Mouse (Mus musculus): ENCODE measurements at regions not wholly inside any gene's neighbourhood (a gene's known extent, or its start where the extent isn't known, plus 50 kb on each side); places are given as distances from the start of the nearest gene placed in this dataset.
A peak's percentile ranks its signal among the peaks of the same experiment; 100 is the strongest.

DNA sequence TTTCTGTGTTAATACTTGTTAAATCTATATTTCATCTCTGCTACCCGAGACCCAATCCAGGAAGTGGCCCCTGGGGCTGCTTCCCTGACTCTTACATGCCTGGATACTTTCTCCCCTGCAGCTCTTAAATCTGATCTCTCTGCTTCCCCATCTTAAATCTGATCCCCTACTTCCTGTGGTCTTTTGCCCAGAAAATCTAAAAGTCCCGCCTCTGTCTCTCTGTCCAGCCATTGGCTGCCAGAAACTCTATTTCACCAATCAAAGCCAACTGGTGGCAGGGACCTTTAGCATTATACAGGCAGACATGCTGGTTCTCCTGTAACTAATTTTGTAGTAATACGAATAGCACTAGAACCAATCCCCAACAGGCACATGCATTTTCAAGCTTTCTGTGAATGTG, 59.0 kb upstream of the Ccdc91 start:
- Histone ChIP-seq H3K9me3 (ENCODE audit: control insufficient read depth, low read depth, low read length) (no peaks in the 10 kb centered on the region), H3K4me2 (replicated peaks; ENCODE audit: low read depth, low read length) (no peak overlapping the region), H3K27ac (ENCODE audit: low read length) (no peak overlapping the region), H3K9ac (replicated peaks; ENCODE audit: low read depth, low read length) (no peak overlapping the region), H3K36me3 (ENCODE audit: control insufficient read depth, insufficient read depth, low read length) (no peaks in the 10 kb centered on the region), H3K27me3 (ENCODE audit: control insufficient read depth, insufficient read depth, low read length) (no peaks in the 10 kb centered on the region), H3K4me1 (ENCODE audit: control insufficient read depth, insufficient read depth, low read length) (no peaks in the 10 kb centered on the region), H3K4me3 (ENCODE audit: low read depth, low read length) (no peak overlapping the region)
- ATAC-seq (ENCODE audit: insufficient number of reproducible peaks, insufficient read depth, low FRiP score, low read depth): no peak; the same call in 1 of the 2 replicates
- WGBS: 41% methylated on average over 3 of the region's 3 CpGs

DNA sequence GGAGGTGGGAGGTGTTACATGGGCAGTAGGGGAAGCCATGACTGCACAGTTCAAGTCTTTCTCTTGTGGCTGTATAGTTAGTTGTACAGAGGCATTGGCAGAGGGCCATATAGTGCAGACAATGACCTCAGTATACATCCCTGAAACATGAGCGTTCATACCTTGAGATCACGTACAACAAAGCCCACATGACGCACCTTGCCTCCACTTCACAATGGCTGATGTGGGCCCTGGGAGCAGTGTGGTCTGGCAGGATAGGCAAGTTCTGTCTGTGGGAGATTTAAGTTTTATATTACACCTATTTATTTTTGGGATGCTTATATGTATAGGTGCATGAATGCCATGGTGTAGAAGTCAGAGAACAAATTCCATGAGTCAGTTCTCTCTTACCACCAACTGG, 61.9 kb upstream of the Ccdc91 start:
- WGBS: 90% methylated on average over 3 of the region's 3 CpGs
- Histone ChIP-seq H3K36me3 (ENCODE audit: control insufficient read depth, insufficient read depth, low read length) (no peaks in the 10 kb centered on the region), H3K4me3 (ENCODE audit: low read depth, low read length) (no peak overlapping the region), H3K9ac (replicated peaks; ENCODE audit: low read depth, low read length) (no peak overlapping the region), H3K9me3 (ENCODE audit: control insufficient read depth, low read depth, low read length) (no peaks in the 10 kb centered on the region), H3K27me3 (ENCODE audit: control insufficient read depth, insufficient read depth, low read length) (no peaks in the 10 kb centered on the region), H3K27ac (ENCODE audit: low read length) (no peak overlapping the region), H3K4me1 (ENCODE audit: control insufficient read depth, insufficient read depth, low read length) (no peaks in the 10 kb centered on the region), H3K4me2 (replicated peaks; ENCODE audit: low read depth, low read length) (no peak overlapping the region)
- no peak for ATAC-seq (ENCODE audit: insufficient number of reproducible peaks, insufficient read depth, low FRiP score, low read depth)

DNA sequence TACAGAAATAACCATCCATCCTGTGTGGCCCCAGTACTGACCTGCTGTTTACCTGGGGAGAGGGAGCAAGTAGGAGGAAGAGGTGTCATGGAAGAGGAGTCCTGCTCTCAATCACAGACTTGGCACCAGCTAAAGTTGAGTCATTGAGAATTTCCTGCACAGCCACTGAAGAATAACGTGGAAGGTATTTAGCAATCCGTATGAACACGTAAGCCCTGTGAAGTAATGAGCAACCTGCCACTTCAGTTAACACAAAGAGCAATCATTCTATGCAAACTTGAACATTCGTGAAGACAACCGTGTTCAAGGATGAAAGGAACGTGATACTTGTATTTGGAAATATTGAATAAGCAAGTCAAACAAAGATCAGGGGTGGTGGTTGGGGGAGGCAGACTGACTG, 77.6 kb upstream of the Ccdc91 start:
- H3K4me1 ChIP-seq (ENCODE audit: control insufficient read depth, insufficient read depth, low read length): no peaks in the 10 kb centered on the region
- H3K36me3 ChIP-seq (ENCODE audit: control insufficient read depth, insufficient read depth, low read length): no peaks in the 10 kb centered on the region
- WGBS: 64% methylated on average over 6 of the region's 6 CpGs
- no peak overlapping the region for H3K4me2 ChIP-seq (replicated peaks; ENCODE audit: low read depth, low read length)
- no peak for ATAC-seq (ENCODE audit: insufficient number of reproducible peaks, insufficient read depth, low FRiP score, low read depth)
- H3K4me3 ChIP-seq (ENCODE audit: low read depth, low read length): no peak overlapping the region
- no peaks in the 10 kb centered on the region for H3K27me3 ChIP-seq (ENCODE audit: control insufficient read depth, insufficient read depth, low read length)
- no peaks in the 10 kb centered on the region for H3K9me3 ChIP-seq (ENCODE audit: control insufficient read depth, low read depth, low read length)
- no peak overlapping the region for H3K9ac ChIP-seq (replicated peaks; ENCODE audit: low read depth, low read length)
- H3K27ac ChIP-seq (ENCODE audit: low read length): no peak overlapping the region

DNA sequence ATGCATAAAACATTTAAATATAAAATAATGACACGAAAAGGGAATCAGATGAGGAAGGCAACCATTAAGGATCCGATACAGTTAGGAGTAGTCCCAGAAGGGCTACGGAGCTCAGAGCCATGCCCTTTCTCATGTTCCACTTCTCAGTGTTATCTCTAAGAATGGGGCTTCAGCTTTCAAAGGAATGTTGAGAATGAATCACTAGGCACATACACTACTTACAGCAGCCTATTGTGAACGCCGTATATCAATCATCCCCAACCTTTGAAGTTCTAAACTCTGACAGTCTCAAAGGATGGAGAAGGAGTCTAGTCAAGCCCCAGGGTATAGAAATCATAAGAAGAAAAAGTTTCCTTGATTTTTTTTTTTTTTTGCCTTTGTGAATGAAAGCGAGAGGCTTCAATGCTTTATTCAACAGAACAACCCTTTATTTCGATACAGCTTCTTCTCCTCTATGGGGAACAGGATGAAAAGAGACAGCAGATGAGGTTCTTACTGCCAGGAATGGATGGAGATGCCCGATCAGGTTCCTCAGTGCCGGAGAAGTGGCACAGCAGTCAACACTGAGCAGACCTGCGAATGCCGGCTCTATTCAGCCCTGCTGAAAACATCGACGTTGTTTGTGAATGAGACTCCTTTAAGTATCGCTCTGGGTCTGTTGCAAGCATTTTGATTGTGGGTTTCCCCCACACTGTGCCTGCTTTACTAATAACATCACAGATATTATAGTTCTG, 84.0 kb upstream of the Ccdc91 start:
- no peak overlapping the region for H3K4me2 ChIP-seq (replicated peaks; ENCODE audit: low read depth, low read length)
- H3K27me3 ChIP-seq (ENCODE audit: control insufficient read depth, insufficient read depth, low read length): no peaks in the 10 kb centered on the region
- peaks cover 14% of the 10 kb centered on the region for H3K4me1 ChIP-seq (ENCODE audit: control insufficient read depth, insufficient read depth, low read length)
- 54% methylated on average over 14 of the region's 14 CpGs for WGBS
- peak; percentile 42; the same call in 1 of the 2 replicates for ATAC-seq (ENCODE audit: insufficient number of reproducible peaks, insufficient read depth, low FRiP score, low read depth)
- no peak overlapping the region for H3K9ac ChIP-seq (replicated peaks; ENCODE audit: low read depth, low read length)
- H3K36me3 ChIP-seq (ENCODE audit: control insufficient read depth, insufficient read depth, low read length): no peaks in the 10 kb centered on the region
- no peaks in the 10 kb centered on the region for H3K9me3 ChIP-seq (ENCODE audit: control insufficient read depth, low read depth, low read length)
- no peak overlapping the region for H3K4me3 ChIP-seq (ENCODE audit: low read depth, low read length)
- H3K27ac ChIP-seq (ENCODE audit: low read length): no peak overlapping the region

DNA sequence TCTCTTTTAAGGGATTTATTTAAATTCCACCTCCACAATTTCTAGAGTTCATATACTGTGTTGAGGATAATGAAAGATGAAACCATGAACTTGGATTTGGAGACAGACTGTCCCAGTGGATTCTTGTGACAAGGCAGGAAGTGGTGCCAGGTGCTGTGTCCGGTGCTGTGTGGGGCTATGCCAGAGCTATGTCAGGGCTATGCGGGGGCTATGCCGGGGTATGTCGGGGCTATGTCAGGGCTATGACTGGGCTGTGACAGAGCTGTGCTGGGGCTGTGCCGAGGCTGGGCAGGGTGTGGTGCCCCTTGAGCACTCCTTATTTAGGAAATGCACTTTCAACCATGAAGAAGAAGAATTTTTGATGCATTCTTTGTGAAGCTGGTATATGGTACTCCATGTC, 85.1 kb upstream of the Ccdc91 start:
- no peaks in the 10 kb centered on the region for H3K9me3 ChIP-seq (ENCODE audit: control insufficient read depth, low read depth, low read length)
- no peaks in the 10 kb centered on the region for H3K27me3 ChIP-seq (ENCODE audit: control insufficient read depth, insufficient read depth, low read length)
- WGBS: 76% methylated on average over 5 of the region's 5 CpGs
- no peak overlapping the region for H3K9ac ChIP-seq (replicated peaks; ENCODE audit: low read depth, low read length)
- no peak overlapping the region for H3K4me2 ChIP-seq (replicated peaks; ENCODE audit: low read depth, low read length)
- ATAC-seq (ENCODE audit: insufficient number of reproducible peaks, insufficient read depth, low FRiP score, low read depth): no peak
- H3K36me3 ChIP-seq (ENCODE audit: control insufficient read depth, insufficient read depth, low read length): no peaks in the 10 kb centered on the region
- no peak overlapping the region for H3K4me3 ChIP-seq (ENCODE audit: low read depth, low read length)
- H3K27ac ChIP-seq (ENCODE audit: low read length): no peak overlapping the region
- peaks cover 14% of the 10 kb centered on the region for H3K4me1 ChIP-seq (ENCODE audit: control insufficient read depth, insufficient read depth, low read length)

DNA sequence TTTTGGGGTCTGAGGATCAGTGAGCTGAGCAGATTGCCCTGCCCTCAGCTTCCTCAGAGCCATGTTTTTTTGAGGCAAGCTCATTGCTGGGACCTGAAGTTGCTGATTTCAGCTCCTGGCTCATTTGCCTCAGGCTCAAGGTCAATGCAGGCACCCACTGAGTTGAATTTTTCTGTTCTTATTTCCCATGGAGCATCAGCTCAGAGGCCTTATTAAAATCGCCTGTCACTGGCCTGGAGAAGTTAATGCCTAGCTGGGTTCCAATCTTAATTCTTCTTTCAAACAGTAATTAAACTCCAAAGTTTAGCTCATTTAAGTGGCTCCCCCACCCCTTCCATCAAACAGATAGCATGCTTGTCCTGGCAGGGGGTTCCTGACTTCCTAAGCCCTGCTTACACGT, 86.9 kb upstream of the Ccdc91 start:
- Histone ChIP-seq H3K4me1 (ENCODE audit: control insufficient read depth, insufficient read depth, low read length) (peaks cover 14% of the 10 kb centered on the region), H3K9ac (replicated peaks; ENCODE audit: low read depth, low read length) (no peak overlapping the region), H3K36me3 (ENCODE audit: control insufficient read depth, insufficient read depth, low read length) (no peaks in the 10 kb centered on the region), H3K4me3 (ENCODE audit: low read depth, low read length) (no peak overlapping the region), H3K4me2 (replicated peaks; ENCODE audit: low read depth, low read length) (no peak overlapping the region), H3K27me3 (ENCODE audit: control insufficient read depth, insufficient read depth, low read length) (no peaks in the 10 kb centered on the region), H3K27ac (ENCODE audit: low read length) (no peak overlapping the region), H3K9me3 (ENCODE audit: control insufficient read depth, low read depth, low read length) (no peaks in the 10 kb centered on the region)
- no peak for ATAC-seq (ENCODE audit: insufficient number of reproducible peaks, insufficient read depth, low FRiP score, low read depth)
- 22% methylated on average over 2 of the region's 2 CpGs for WGBS

DNA sequence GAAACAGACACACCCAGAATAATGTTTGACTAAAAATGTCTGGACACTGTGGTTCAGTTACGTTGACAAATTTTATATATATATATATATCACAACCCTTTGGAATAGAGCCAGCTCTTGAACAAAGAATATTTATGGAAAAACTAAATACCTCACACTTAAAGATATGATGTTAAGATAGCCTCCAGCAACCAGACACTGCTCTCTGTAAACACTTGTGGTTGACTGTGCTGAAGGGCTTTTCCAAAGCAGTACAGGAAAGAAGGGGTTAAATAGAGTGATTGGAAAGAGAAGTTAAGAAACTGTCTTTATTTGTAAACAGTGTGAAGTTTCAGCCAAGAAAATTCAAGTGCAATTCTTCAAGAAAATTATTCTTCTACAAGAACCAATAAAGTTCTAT, 90.0 kb upstream of the Ccdc91 start:
- no peaks in the 10 kb centered on the region for H3K36me3 ChIP-seq (ENCODE audit: control insufficient read depth, insufficient read depth, low read length)
- no peak overlapping the region for H3K4me2 ChIP-seq (replicated peaks; ENCODE audit: low read depth, low read length)
- no peak overlapping the region for H3K4me3 ChIP-seq (ENCODE audit: low read depth, low read length)
- WGBS: 41% methylated on average over 1 of the region's 1 CpGs
- H3K4me1 ChIP-seq (ENCODE audit: control insufficient read depth, insufficient read depth, low read length): peaks cover 14% of the 10 kb centered on the region
- H3K27ac ChIP-seq (ENCODE audit: low read length): no peak overlapping the region
- H3K9ac ChIP-seq (replicated peaks; ENCODE audit: low read depth, low read length): no peak overlapping the region
- no peak for ATAC-seq (ENCODE audit: insufficient number of reproducible peaks, insufficient read depth, low FRiP score, low read depth)
- H3K27me3 ChIP-seq (ENCODE audit: control insufficient read depth, insufficient read depth, low read length): no peaks in the 10 kb centered on the region
- no peaks in the 10 kb centered on the region for H3K9me3 ChIP-seq (ENCODE audit: control insufficient read depth, low read depth, low read length)

DNA sequence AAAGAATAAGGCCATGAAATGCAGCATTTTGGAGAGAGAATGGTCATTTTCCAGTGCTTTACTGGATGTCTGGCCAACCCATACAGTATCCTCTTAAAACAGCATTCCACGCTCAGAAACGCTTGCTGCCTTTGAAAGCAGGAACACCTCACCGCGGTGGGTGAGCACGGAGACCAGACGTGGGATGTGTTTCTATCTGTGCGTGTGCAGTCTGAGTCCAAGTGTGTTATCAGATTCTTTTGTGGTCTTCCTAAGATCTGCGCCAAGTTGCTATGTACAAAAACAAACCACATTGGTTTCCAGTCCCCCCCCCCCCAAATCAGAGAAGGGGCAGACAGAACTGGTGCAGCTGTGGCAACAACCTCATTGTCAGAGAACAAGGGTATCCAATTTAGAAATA, 95.1 kb upstream of the Ccdc91 start:
- whole genome bisulfite sequencing: 71% methylated on average over 8 of the region's 8 CpGs
- Histone ChIP-seq H3K36me3 (ENCODE audit: control insufficient read depth, insufficient read depth, low read length) (no peaks in the 10 kb centered on the region), H3K4me3 (ENCODE audit: low read depth, low read length) (no peak overlapping the region), H3K9me3 (ENCODE audit: control insufficient read depth, low read depth, low read length) (no peaks in the 10 kb centered on the region), H3K27me3 (ENCODE audit: control insufficient read depth, insufficient read depth, low read length) (no peaks in the 10 kb centered on the region), H3K4me1 (ENCODE audit: control insufficient read depth, insufficient read depth, low read length) (no peaks in the 10 kb centered on the region), H3K4me2 (replicated peaks; ENCODE audit: low read depth, low read length) (no peak overlapping the region), H3K9ac (replicated peaks; ENCODE audit: low read depth, low read length) (no peak overlapping the region), H3K27ac (ENCODE audit: low read length) (no peak overlapping the region)
- ATAC-seq (ENCODE audit: insufficient number of reproducible peaks, insufficient read depth, low FRiP score, low read depth): no peak

DNA sequence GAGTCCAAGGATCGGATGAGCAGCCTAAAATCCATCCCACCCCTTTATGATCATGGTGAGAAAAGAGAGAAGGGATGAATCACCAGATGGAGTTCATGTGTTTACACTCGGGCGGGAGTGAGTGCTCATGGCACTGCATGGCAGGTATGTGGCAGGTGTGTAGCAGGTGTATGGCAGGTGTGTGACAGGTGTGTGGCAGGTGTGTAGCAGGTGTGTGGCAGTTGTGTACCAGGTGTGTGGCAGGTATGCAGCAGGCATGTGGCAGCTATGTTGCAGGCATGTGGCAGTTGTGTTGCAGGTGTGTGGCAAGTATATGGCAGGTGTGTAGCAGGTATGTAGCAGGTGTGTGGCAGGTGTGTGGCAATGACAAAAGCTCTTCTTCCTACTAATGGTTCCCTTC, 97.9 kb upstream of the Ccdc91 start:
- WGBS: 80% methylated on average over 3 of the region's 3 CpGs
- no peak for ATAC-seq (ENCODE audit: insufficient number of reproducible peaks, insufficient read depth, low FRiP score, low read depth)

More for the DNA sequence above, 97.9 kb upstream of the Ccdc91 start:
- Histone ChIP-seq H3K4me3 (ENCODE audit: low read depth, low read length) (no peak overlapping the region), H3K4me2 (replicated peaks; ENCODE audit: low read depth, low read length) (no peak overlapping the region), H3K4me1 (ENCODE audit: control insufficient read depth, insufficient read depth, low read length) (no peaks in the 10 kb centered on the region), H3K36me3 (ENCODE audit: control insufficient read depth, insufficient read depth, low read length) (no peaks in the 10 kb centered on the region), H3K9ac (replicated peaks; ENCODE audit: low read depth, low read length) (no peak overlapping the region), H3K27ac (ENCODE audit: low read length) (no peak overlapping the region), H3K27me3 (ENCODE audit: control insufficient read depth, insufficient read depth, low read length) (no peaks in the 10 kb centered on the region), H3K9me3 (ENCODE audit: control insufficient read depth, low read depth, low read length) (no peaks in the 10 kb centered on the region)

Data from stomach, embryonic 14.5 days (tissue).